Mouse (Mus musculus) common myeloid progenitor, adult 5-6 weeks (primary cell): ENCODE data around the gene Camk1d. TPM values are rescaled to one million over a fixed set of nuclear protein-coding genes. Genes with fewer than 3 reads are reported as not detected.
"Not testable (repeated sequence)": the region's sequence is repeated elsewhere in the genome, so short reads cannot be mapped to it uniquely, and the experiment has no call there.

ENCODE experiments used
- ATAC-seq: replicated peaks from 2 replicates; pipeline ENCODE4 v1.8.0; 2016; ENCODE audit warnings: low read depth, mild to moderate bottlenecking, moderate TSS enrichment, inconsistent platforms; ENCODE audit not compliant: poor library complexity, severe bottlenecking
- total RNA-seq: library from RNA; stranded (forward); fragments of 200-1000, 187-1606 nt; gene quantifications from 2 replicates; pipeline ENCODE4 v1.2.3, GENCODE M21; 2017

Camk1d gene
- total RNA-seq, 1 experiment from 2014 or later = 9.1 TPM

- no peak for ATAC-seq
These were observed 82.5 kb downstream of the Camk1d start for GRCm38 (mm10) chr2:5631676-5632354.

GRCm38 (mm10) chr2:5630710-5631109 lies 83.6 kb downstream of the Camk1d start:
- no peak for ATAC-seq

- peak; percentile 39; the same call in 1 of the 2 replicates for ATAC-seq
These were observed 89.9 kb downstream of the Camk1d start for GRCm38 (mm10) chr2:5624379-5624778.

GRCm38 (mm10) chr2:5618361-5618896 lies 95.9 kb downstream of the Camk1d start:
- ATAC-seq = no peak

- peak; percentile 67 for ATAC-seq
These were observed 99.4 kb downstream of the Camk1d start for GRCm38 (mm10) chr2:5614896-5615295.

- ATAC-seq = no peak
These were observed 100.0 kb downstream of the Camk1d start for GRCm38 (mm10) chr2:5614308-5614705.

- peak; percentile 72 for ATAC-seq
These were observed 100.5 kb downstream of the Camk1d start for GRCm38 (mm10) chr2:5613651-5614307.

- ATAC-seq = no peak
These were observed 102.7 kb downstream of the Camk1d start for GRCm38 (mm10) chr2:5611601-5612000.

GRCm38 (mm10) chr2:5610521-5610920 lies 103.8 kb downstream of the Camk1d start:
- ATAC-seq = no peak

GRCm38 (mm10) chr2:5607920-5608841 lies 106.1 kb downstream of the Camk1d start:
- no peak for ATAC-seq

- 0 out of 2 replicates have a peak, but pooled peaks have one; percentile 25 for ATAC-seq
These were observed 108.5 kb downstream of the Camk1d start for GRCm38 (mm10) chr2:5605849-5606248.

GRCm38 (mm10) chr2:5602044-5602443 lies 112.3 kb downstream of the Camk1d start:
- ATAC-seq = no peak

GRCm38 (mm10) chr2:5601243-5601642 lies 113.1 kb downstream of the Camk1d start:
- ATAC-seq = not testable (repeated sequence)

- no peak for ATAC-seq
These were observed 113.9 kb downstream of the Camk1d start for GRCm38 (mm10) chr2:5600183-5600962.

- ATAC-seq = no peak
These were observed 114.6 kb downstream of the Camk1d start for GRCm38 (mm10) chr2:5599713-5600112.

- no peak for ATAC-seq
These were observed 115.8 kb downstream of the Camk1d start for GRCm38 (mm10) chr2:5598533-5598932.

GRCm38 (mm10) chr2:5596882-5597281 lies 117.4 kb downstream of the Camk1d start:
- ATAC-seq = peak; percentile 70

- no peak for ATAC-seq
These were observed 118.7 kb downstream of the Camk1d start for GRCm38 (mm10) chr2:5595356-5596191.
